Mouse (Mus musculus): ENCODE measurements at regions not wholly inside any gene's neighbourhood (a gene's known extent, or its start where the extent isn't known, plus 50 kb on each side); places are given as distances from the start of the nearest gene placed in this dataset.

DNA sequence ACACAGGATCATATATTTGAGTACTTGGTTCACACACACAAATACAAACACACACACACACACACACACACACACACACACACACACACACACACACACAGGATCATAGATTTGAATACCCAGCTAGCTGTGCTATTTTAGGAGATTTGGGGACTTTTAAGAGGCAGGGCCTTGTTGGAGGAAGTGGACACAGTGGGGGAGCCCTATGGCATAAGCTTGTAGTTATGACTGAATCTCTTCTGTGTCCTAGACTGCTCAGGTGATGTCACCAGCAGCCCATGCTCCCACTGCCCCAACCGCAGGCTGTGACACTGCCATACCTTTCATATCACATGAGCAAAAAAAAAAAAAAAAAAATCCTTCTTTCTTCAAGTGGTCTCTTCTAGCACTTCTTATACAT lies 110.1 kb downstream of the Spata18 start:
- WGBS, result 76% methylated on average over 1 of the region's 1 CpGs

DNA sequence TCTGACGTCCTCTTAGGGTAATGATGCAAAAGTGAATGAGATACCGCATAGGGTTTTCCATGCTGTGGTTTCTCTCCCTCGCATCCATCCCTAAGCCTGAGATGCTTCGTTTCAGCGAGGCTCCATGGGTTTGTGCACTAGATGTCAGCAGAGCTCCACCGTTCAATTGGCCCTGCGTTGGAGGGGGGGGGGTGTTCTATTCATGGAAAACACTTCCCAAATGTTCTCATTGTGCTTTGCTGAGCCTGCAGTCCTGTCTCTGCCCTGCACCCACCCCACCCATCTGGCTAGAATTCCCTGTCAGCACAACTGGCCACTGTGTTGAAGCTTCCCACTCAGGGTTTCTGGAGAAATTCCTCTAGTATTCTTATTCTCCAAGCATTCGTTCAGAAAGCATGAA lies 110.5 kb downstream of the Spata18 start:
- H3K4me1 ChIP-seq (ENCODE audit: control insufficient read depth, insufficient read depth, low read length), result peaks cover 2% of the 10 kb centered on the region; the same call in 1 of the 2 replicates
- WGBS, result 8% methylated on average over 8 of the region's 8 CpGs
- TF ChIP-seq POLR2A (IDR thresholded peaks at IDR 0.05; ENCODE audit: insufficient read depth, low read depth, low read length), result no peak
- TF ChIP-seq CTCF (IDR thresholded peaks at IDR 0.05; ENCODE audit: insufficient read depth, low read depth, low read length), result peak; percentile 80
- no peak overlapping the region for H3K4me3 ChIP-seq (ENCODE audit: insufficient read depth, low read depth, low read length)
- H3K27ac ChIP-seq (ENCODE audit: insufficient read depth, low read depth, low read length), result no peak overlapping the region

More for the DNA sequence above, 110.1 kb downstream of the Spata18 start:
- no peak overlapping the region for H3K4me3 ChIP-seq (ENCODE audit: insufficient read depth, low read depth, low read length)
- TF ChIP-seq CTCF (IDR thresholded peaks at IDR 0.05; ENCODE audit: insufficient read depth, low read depth, low read length), result no peak
- no peak for TF ChIP-seq POLR2A (IDR thresholded peaks at IDR 0.05; ENCODE audit: insufficient read depth, low read depth, low read length)
- peaks cover 2% of the 10 kb centered on the region; the same call in 1 of the 2 replicates for H3K4me1 ChIP-seq (ENCODE audit: control insufficient read depth, insufficient read depth, low read length)
- H3K27ac ChIP-seq (ENCODE audit: insufficient read depth, low read depth, low read length), result no peak overlapping the region

GRCm38 (mm10) chr5:73764226-73764625 lies 113.0 kb downstream of the Spata18 start:
- TF ChIP-seq CTCF (IDR thresholded peaks at IDR 0.05; ENCODE audit: insufficient read depth, low read depth, low read length), result no peak
- no peak for TF ChIP-seq POLR2A (IDR thresholded peaks at IDR 0.05; ENCODE audit: insufficient read depth, low read depth, low read length)
- no peak overlapping the region for H3K27ac ChIP-seq (ENCODE audit: insufficient read depth, low read depth, low read length)
- peaks cover 2% of the 10 kb centered on the region; the same call in 1 of the 2 replicates for H3K4me1 ChIP-seq (ENCODE audit: control insufficient read depth, insufficient read depth, low read length)
- WGBS, result 89% methylated on average over 1 of the region's 1 CpGs
- H3K4me3 ChIP-seq (ENCODE audit: insufficient read depth, low read depth, low read length), result no peak overlapping the region

GRCm38 (mm10) chr5:73765466-73765865 lies 114.3 kb downstream of the Spata18 start:
- Histone ChIP-seq H3K27ac (ENCODE audit: insufficient read depth, low read depth, low read length) (no peak overlapping the region), H3K4me3 (ENCODE audit: insufficient read depth, low read depth, low read length) (no peak overlapping the region), H3K4me1 (ENCODE audit: control insufficient read depth, insufficient read depth, low read length) (peaks cover 2% of the 10 kb centered on the region; the same call in 1 of the 2 replicates)
- TF ChIP-seq POLR2A (IDR thresholded peaks at IDR 0.05; ENCODE audit: insufficient read depth, low read depth, low read length) (no peak), CTCF (IDR thresholded peaks at IDR 0.05; ENCODE audit: insufficient read depth, low read depth, low read length) (no peak)
- 86% methylated on average over 7 of the region's 7 CpGs for WGBS

DNA sequence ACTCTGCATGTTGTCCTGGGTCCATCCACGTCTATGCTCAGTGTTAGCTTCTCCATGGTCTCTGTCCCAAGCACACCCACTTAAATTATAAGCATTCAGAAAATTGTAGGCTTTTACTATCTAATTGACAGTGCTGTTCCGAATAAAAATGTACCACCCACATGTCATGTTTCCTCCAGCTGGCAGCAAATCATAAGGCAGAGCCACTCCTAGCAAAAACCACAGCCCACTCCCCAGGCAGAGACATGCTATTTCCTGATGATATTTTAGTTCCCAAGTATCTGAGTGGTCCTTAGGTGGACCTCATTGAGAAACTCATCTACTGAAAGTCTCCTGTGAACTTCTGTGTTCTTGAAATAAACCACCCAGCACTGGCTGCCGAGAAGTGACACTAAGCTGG lies 117.1 kb downstream of the Spata18 start:
- TF ChIP-seq CTCF (IDR thresholded peaks at IDR 0.05; ENCODE audit: insufficient read depth, low read depth, low read length) (no peak), POLR2A (IDR thresholded peaks at IDR 0.05; ENCODE audit: insufficient read depth, low read depth, low read length) (no peak)
- no peaks in the 10 kb centered on the region for H3K4me1 ChIP-seq (ENCODE audit: control insufficient read depth, insufficient read depth, low read length)
- 35% methylated on average over 3 of the region's 3 CpGs for WGBS
- H3K27ac ChIP-seq (ENCODE audit: insufficient read depth, low read depth, low read length), result no peak overlapping the region
- no peak overlapping the region for H3K4me3 ChIP-seq (ENCODE audit: insufficient read depth, low read depth, low read length)

DNA sequence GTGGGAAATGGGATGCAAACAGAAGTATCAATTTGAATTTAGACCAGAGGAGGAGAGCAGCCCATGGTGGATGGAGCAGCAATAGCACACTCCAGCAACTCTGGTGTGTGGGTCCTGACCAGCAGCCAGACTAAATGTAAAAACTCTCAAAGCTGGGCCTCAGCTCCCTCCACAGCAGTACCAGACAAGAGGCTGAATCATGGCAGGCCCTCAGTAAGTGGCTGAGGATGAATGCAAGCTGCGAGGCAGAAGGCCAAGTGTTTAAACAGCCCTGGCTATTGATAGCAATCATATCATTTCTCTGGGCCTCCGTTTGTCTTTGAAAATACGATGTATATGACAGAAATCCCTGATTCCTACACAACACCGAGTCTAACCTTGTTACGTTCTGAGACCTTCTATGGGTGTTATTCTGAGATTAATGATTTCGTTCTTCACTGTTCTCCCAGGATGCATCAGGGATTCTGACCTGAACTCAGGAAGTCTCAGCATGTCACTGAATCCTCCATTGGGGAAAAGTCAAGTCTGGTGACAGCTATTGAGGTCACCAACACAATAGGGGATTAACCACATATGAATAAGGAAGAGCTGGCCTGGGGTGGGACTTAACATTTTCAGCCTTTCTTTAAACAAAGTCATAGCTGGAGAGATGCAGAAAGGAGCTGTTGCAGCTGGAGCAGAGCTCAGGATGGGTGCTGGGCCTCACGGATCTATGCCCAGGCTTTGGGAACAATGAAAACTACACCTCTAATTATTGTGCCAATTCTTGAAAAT lies 124.8 kb downstream of the Spata18 start:
- Histone ChIP-seq H3K27ac (ENCODE audit: insufficient read depth, low read depth, low read length) (no peak overlapping the region), H3K4me1 (ENCODE audit: control insufficient read depth, insufficient read depth, low read length) (no peaks in the 10 kb centered on the region), H3K4me3 (ENCODE audit: insufficient read depth, low read depth, low read length) (no peak overlapping the region)
- WGBS, result 77% methylated on average over 7 of the region's 7 CpGs
- TF ChIP-seq POLR2A (IDR thresholded peaks at IDR 0.05; ENCODE audit: insufficient read depth, low read depth, low read length) (no peak), CTCF (IDR thresholded peaks at IDR 0.05; ENCODE audit: insufficient read depth, low read depth, low read length) (no peak)

DNA sequence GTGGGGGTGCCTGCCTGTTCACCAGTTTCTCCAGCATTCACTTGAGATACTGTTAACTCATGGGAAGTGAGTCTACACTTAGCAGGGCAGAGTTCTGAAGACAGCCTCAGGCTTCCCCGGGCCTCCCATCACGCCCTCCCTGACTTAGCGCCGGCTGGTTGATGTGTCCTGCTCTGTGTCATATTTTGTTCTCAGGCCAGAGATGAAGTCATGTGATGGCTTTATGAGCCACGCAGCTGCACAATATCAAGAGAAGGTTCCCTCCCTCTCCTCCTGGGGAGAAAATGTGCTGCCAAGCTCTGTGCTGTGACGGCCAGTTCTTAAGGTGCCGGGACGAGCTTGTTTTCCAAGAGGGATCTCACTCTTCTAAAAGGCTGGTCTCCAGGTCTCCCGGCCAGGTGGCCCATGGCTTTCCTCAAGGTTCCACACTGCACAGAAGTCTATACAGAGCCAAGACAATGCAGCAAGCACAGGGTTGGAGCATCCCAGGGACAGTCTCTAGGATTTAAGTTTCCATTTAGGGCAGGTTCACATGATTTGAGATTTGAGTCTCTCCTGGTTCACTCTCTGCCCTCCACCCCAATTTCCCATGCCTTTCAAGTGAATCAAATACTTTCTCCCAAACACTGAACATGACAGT lies 126.2 kb downstream of the Spata18 start:
- H3K4me3 ChIP-seq (ENCODE audit: insufficient read depth, low read depth, low read length), result no peak overlapping the region
- 63% methylated on average over 9 of the region's 9 CpGs for WGBS
- TF ChIP-seq POLR2A (IDR thresholded peaks at IDR 0.05; ENCODE audit: insufficient read depth, low read depth, low read length), result no peak
- TF ChIP-seq CTCF (IDR thresholded peaks at IDR 0.05; ENCODE audit: insufficient read depth, low read depth, low read length), result no peak
- no peak overlapping the region for H3K27ac ChIP-seq (ENCODE audit: insufficient read depth, low read depth, low read length)
- no peaks in the 10 kb centered on the region for H3K4me1 ChIP-seq (ENCODE audit: control insufficient read depth, insufficient read depth, low read length)

DNA sequence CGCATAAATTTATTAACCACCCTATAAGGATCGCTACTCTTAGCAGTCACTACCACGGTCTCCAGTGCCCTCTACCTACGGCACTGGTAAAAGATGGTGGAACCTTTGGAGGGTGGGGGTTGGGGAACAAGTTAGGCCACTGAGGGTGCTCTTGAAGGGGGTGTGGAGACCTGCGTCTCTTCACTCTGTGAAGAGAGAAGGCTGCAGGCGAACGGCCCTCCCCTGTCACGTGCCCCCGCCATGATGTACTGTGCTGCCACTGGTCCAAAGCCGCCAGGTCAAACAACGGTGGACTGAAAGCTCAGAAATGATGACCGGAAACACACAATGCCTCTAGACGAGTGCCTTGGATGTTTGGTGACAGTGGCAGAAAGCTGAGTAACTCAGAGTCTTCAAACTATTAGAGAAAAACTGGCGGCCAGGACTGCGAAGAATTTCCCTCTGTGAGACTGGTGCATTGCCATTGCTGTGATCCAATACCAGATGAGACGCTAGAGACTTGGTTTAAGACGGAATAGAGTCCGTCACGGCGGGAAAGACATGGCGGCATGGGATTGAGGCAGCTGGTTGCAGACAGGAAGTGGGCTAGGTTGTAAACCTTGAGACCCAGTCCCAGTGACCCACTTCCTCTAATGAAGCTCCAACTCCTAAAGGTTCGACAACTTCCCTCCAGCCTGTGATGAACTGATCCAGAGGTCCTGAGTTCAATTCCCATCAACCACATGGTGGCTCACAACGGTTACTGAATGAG lies 130.2 kb downstream of the Spata18 start:
- TF ChIP-seq POLR2A (IDR thresholded peaks at IDR 0.05; ENCODE audit: insufficient read depth, low read depth, low read length), result no peak
- no peak for TF ChIP-seq CTCF (IDR thresholded peaks at IDR 0.05; ENCODE audit: insufficient read depth, low read depth, low read length)
- Histone ChIP-seq H3K4me3 (ENCODE audit: insufficient read depth, low read depth, low read length) (no peak overlapping the region), H3K27ac (ENCODE audit: insufficient read depth, low read depth, low read length) (no peak overlapping the region), H3K4me1 (ENCODE audit: control insufficient read depth, insufficient read depth, low read length) (no peaks in the 10 kb centered on the region)
- 94% methylated on average over 23 of the region's 23 CpGs for WGBS

All from olfactory bulb, adult 2 months (tissue).